Mouse (Mus musculus) heart, postnatal 0 days (tissue): ENCODE results near the gene Dguok. TPM values are rescaled to one million over a fixed set of nuclear protein-coding genes. Genes with fewer than 3 reads are reported as not detected.

Source experiments
- ATAC-seq: fragments of 200-750 bp; cut with Nextera tagmentation; 2 replicates; pipeline ENCODE4 v1.8.0; 2017; ENCODE audit warnings: low read depth, moderate number of reproducible peaks, moderate library complexity; ENCODE audit not compliant: insufficient read depth
- DNase-seq: peaks from one replicate; pipeline ENCODE4 v3.0.0-alpha.2; 2016; ENCODE audit warnings: low spot score
- H3K27ac ChIP-seq: fragments of 300-500 bp; sonication (generic); 2 replicates; pipeline ENCODE4 v1.5.1; 2014; ENCODE audit warnings: low read depth, mild to moderate bottlenecking
- H3K27me3 ChIP-seq: fragments of 300-500 bp; sonication (generic); 2 replicates; pipeline ENCODE4 v1.6.1; 2014; ENCODE audit warnings: low read length, mixed read lengths; ENCODE audit not compliant: control insufficient read depth, insufficient read depth
- H3K36me3 ChIP-seq: fragments of 300-500 bp; sonication (generic); replicated peaks from 2 replicates; pipeline ENCODE4 v1.6.1; 2014; ENCODE audit warnings: low read length, mixed read lengths; ENCODE audit not compliant: control insufficient read depth, insufficient read depth
- H3K4me1 ChIP-seq: fragments of 300-500 bp; sonication (generic); 2 replicates; pipeline ENCODE4 v1.6.1; 2014; ENCODE audit warnings: antibody characterized with exemption; ENCODE audit not compliant: control insufficient read depth, insufficient read depth
- H3K4me2 ChIP-seq: fragments of 300-500 bp; sonication (generic); 2 replicates; pipeline ENCODE4 v1.6.1; 2014; ENCODE audit warnings: low read depth, mild to moderate bottlenecking, low read length, moderate library complexity
- H3K4me3 ChIP-seq: fragments of 300-500 bp; sonication (generic); 2 replicates; pipeline ENCODE4 v1.5.1; 2014; ENCODE audit warnings: low read depth, low read length
- H3K9ac ChIP-seq: fragments of 300-500 bp; sonication (generic); replicated peaks from 2 replicates; pipeline ENCODE4 v1.6.1; 2014; ENCODE audit warnings: low read depth, low read length, mixed read lengths
- H3K9me3 ChIP-seq: fragments of 300-500 bp; sonication (generic); replicated peaks from 2 replicates; pipeline ENCODE4 v1.6.1; 2016; ENCODE audit warnings: low read length; ENCODE audit not compliant: control insufficient read depth
- CTCF ChIP-seq: IDR thresholded peaks from 2 replicates; pipeline ENCODE4 v1.5.1; 2016; ENCODE audit warnings: antibody characterized with exemption, control low read depth, low read depth
- EP300 ChIP-seq: IDR thresholded peaks from 2 replicates; pipeline ENCODE4 v1.6.1; 2016; ENCODE audit warnings: antibody characterized with exemption, low read depth
- WGBS: fragments of 180-500 bp; shearing (Covaris S2); extraction: QIAGEN DNeasy Blood & Tissue Kit; methylation state at CpG from one replicate; pipeline ENCODE4 v1.1.7; 2014; 5-methylcytosine and 5-hydroxymethylcytosine counted together
- polyA plus RNA-seq: library from polyadenylated mRNA; unstranded; fragments of >200 nt; fragmentation: Nextera tagmentation; extraction: Ambion mirVana; gene quantifications from 2 replicates; pipeline ENCODE4 v1.2.1, GENCODE M21; 2015
- total RNA-seq: library from RNA; depleted of rRNA; stranded (reverse); fragments of >200 nt; gene quantifications from 2 replicates; pipeline ENCODE4 v1.2.3, GENCODE M21; 2014; ENCODE audit warnings: low replicate concordance; rRNA removed

Dguok gene
- total RNA-seq = 21.4 and 25.2 TPM in 2 replicates
- polyA plus RNA-seq = 51.7 and 58.4 TPM in 2 replicates

DNA sequence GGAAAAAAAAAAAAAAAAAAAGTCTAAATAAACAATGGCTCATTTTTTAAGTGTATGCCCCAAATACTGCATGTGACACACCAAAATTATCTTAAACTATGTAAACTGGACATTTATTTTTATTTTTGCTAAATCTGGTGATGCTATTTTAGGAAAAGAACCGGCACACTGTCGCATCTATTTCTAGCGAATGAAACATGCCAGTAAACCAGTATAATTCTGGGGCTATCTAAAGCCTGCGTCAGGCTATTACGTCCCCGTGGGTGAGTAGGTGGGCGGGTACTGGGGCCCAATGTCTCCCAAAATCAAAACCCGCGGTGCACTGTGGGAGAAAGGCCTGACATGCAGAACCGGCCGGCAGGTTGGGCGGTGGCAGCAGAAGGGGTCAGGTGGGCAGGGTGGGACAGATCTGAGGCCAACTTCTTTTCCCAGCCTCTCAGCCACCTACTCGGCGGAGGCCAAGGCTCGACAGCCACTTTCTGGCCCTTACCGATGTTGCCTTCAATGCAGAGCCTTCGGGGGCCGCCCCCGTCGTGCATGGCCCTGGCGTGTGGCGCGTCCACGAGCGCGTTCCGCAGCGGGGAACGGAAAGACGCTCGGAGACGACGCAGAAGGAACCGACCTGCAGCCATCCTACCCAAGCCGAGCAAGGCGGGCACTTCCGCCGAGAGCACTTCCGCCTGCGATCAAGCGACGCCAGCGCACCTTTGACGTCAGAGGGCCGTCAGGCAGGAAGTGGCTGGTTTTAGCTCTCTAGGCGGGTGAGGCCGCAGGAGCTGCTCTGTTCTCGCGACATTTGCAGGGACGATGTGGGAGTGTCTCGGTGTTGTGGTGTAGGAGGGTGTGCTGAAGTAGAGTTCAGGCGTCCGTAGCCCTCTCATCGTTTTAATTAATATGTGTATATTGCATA is at the start of gene Dguok:
Gene Dguok (minus strand): TSS at position 712 of the 910 bp plus-strand sequence.
- no peak for TF ChIP-seq CTCF
- TF ChIP-seq EP300 = peak; percentile 69; the same call in 1 of the 2 replicates
- H3K4me2 ChIP-seq = peak within 1 kb of the TSS; percentile 86
- under 1% methylated on average over 54 of the region's 54 CpGs for WGBS
- DNase-seq (peak; percentile 99), ATAC-seq (peak; percentile 97)
- peak within 1 kb of the TSS; percentile 100 for H3K27ac ChIP-seq
- peaks cover 16% of the 10 kb centered on the region; the same call in 1 of the 2 replicates for H3K4me1 ChIP-seq
- no peaks in the 10 kb centered on the region; the same call in 1 of the 2 replicates for H3K36me3 ChIP-seq
- H3K9me3 ChIP-seq = no peaks in the 10 kb centered on the region
- H3K4me3 ChIP-seq = peak within 1 kb of the TSS; percentile 76
- H3K9ac ChIP-seq = peak within 1 kb of the TSS; percentile 77
- no peaks in the 10 kb centered on the region for H3K27me3 ChIP-seq

DNA sequence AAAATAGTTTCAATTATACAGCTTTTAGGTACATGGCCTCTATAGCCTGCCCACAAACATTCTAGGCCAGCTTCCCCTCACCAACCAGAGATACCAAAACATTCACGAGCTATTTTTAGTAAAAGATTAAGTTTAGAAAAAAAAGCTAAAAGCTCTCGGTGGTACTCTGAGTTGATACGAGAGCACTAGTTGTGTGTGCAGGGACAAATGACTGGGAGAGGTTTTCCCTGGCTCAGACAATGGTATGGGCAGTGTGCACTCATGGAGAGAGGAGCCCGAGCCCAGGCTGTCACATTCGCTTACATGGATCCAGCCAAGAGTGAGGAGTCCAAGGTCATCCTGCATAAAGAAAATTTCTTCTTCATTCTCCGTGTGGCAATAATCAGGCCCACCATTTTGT is 49.2 kb upstream of the Dguok start:
- Histone ChIP-seq H3K4me2 (no peak overlapping the region), H3K36me3 (peaks cover 36% of the 10 kb centered on the region)

DNA sequence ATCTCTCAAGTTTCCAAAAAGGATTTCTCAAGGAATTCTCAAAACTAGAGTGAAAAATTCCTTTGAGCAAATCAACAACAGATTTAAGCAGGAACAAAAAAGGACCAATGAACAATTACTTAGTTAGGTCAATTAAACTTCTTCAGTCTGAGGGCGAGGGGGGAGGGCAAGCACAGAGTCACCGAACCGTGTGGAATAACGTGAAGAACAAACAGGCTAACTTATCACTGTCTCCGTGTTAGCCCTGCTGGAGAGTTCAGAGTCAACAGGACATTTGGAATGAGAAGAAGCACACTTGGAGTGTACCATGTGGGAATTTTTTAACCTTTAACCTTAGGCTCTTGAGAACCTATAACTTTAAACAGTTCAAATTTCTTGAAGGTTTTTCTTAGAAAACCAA is 41.6 kb upstream of the Dguok start:
- DNase-seq (no peak), ATAC-seq (no peak)
- no peak overlapping the region for H3K9ac ChIP-seq
- H3K27ac ChIP-seq = no peak overlapping the region
- peaks cover 48% of the 10 kb centered on the region for H3K36me3 ChIP-seq
- no peak overlapping the region for H3K4me2 ChIP-seq
- 69% methylated on average over 5 of the region's 5 CpGs for WGBS
- no peaks in the 10 kb centered on the region for H3K9me3 ChIP-seq
- no peaks in the 10 kb centered on the region for H3K4me1 ChIP-seq
- no peak overlapping the region for H3K4me3 ChIP-seq
- no peaks in the 10 kb centered on the region for H3K27me3 ChIP-seq
- no peak for TF ChIP-seq EP300
- TF ChIP-seq CTCF = no peak

More for the DNA sequence above, 49.2 kb upstream of the Dguok start:
- TF ChIP-seq CTCF (no peak), EP300 (no peak)
- Histone ChIP-seq H3K27me3 (no peaks in the 10 kb centered on the region), H3K27ac (peak overlapping the region; percentile 39; the same call in 1 of the 2 replicates), H3K9ac (no peak overlapping the region), H3K4me1 (peaks cover 21% of the 10 kb centered on the region), H3K9me3 (no peaks in the 10 kb centered on the region), H3K4me3 (no peak overlapping the region)
- peak; percentile 43 for DNase-seq
- 25% methylated on average over 6 of the region's 6 CpGs for WGBS
- peak; percentile 62 for ATAC-seq

DNA sequence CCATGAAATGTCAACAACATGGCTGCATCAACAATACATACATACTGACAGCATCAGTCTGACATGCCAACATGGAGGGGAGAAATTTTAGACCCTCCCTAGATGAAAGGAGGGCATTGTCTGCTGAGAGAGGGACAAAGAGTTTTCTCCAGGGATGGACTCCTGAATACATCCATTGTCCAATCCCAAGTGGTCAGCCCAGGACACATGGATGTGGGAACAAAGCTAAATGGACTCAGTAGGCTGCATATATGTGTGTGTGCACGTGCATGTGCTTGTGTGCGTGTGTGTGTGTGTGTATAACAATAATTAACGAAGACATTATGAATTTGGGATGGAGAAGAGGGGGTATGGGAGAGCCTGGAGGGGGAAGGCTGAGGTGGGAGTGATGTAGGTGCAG is 39.0 kb upstream of the Dguok start:
- Histone ChIP-seq H3K4me3 (no peak overlapping the region), H3K27ac (no peak overlapping the region), H3K4me2 (no peak overlapping the region), H3K9me3 (no peaks in the 10 kb centered on the region), H3K27me3 (no peaks in the 10 kb centered on the region), H3K36me3 (peaks cover 38% of the 10 kb centered on the region), H3K9ac (no peak overlapping the region), H3K4me1 (0 out of 2 replicates have a peak, but pooled peaks cover 15% of the 10 kb centered on the region)
- TF ChIP-seq CTCF (no peak), EP300 (no peak)
- ATAC-seq = no peak
- DNase-seq = no peak
- WGBS = 78% methylated on average over 3 of the region's 3 CpGs

DNA sequence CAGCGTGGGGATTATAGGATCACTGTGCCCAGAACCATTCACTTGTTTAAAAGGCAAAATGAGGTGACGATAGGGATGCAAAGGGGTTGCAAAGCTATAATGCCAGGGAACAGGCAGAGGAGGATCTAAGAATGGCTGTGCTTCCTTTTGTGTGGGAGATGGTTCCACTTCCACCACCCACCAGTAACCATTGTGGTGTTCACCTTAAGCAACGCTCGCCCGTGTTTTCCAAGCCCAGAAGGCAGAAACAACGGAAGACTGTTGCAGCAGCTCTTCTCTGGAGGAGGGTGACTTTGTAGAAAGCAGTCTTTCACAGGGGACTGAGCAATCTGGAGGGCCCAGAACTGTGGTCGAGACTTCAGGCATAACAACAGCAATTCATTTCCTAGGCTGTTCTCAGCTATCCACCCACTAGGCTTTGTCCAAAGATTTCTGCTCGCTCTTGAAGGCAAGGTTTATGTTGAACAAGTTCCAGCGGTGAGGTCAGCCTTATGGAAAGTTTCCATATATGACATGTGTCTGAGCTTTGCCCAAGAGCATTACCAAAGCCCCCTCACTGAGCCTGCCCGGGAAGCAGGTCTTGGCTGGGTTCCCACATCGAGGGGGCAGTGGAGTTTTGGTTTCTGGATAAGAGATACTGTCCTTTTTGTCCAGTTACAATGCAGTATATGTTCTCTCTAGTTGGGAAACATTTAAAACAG is 35.1 kb upstream of the Dguok start:
- DNase-seq (peak; percentile 77), ATAC-seq (peak; percentile 73)
- peaks cover 30% of the 10 kb centered on the region for H3K36me3 ChIP-seq
- H3K4me3 ChIP-seq = no peak overlapping the region
- no peak overlapping the region for H3K9ac ChIP-seq
- H3K9me3 ChIP-seq = no peaks in the 10 kb centered on the region
- TF ChIP-seq CTCF (no peak), EP300 (no peak)
- peak overlapping the region; percentile 73 for H3K27ac ChIP-seq
- WGBS = 36% methylated on average over 11 of the region's 11 CpGs
- H3K4me1 ChIP-seq = 0 out of 2 replicates have a peak, but pooled peaks cover 15% of the 10 kb centered on the region
- H3K27me3 ChIP-seq = no peaks in the 10 kb centered on the region
- H3K4me2 ChIP-seq = 0 out of 2 replicates have a peak overlapping the region, but pooled peaks have one; percentile 7
